Mouse (Mus musculus): Measurements from ENCODE around the gene Nav2. TPM values are rescaled to one million over a fixed set of nuclear protein-coding genes. Genes with fewer than 3 reads are reported as not detected.

The Nav2 gene
- total and polyA plus RNA-seq, 2 experiments from 2014 or later, result 16.3 to 44.0 TPM

DNA sequence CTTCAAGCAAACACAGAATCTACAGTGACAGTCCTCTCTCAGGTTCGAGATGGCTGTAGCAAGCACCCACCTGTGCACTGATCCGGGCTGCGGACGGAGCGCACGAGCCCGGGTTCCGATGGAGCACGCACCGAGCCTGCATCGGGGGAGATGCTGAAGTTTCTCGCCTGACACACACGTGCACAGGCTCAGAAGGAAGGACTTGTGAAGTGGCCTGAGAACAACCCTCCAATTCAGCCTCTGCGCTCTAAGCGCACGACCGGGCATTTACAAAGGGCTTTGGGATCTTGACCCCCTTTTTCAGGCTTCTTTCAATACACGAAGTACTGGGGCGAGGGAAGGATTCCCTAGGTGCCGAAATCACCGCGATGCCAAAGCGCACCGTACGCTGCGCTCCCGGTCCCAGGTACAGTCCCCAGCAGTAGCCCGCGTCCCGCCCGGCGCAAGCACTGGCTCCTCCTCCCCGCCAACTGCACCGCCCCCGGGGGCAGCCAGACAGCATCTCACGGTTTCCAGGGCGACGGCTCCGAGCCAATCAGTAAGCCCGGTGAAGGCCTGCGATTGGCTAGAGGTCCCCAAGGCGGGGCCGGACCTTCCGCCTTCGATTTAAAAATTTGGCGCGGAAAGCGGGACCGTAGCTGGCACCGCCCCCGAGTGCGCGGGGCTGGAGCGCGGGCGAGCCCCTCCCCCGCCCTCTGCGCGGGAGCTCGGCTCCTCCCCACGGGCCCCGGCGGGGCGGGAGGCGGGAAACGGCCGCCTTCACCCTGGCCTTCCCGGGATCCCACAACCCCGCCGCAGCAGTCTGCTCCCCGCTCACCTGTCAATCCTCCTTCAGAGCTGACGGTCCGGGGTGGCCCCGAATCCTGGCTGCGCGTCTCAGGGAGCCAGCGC lies 27.7 kb upstream of the Nav2 start:
- peak overlapping the region; percentile 100 for H3K4me2 ChIP-seq (ENCODE audit: low read depth)
- no peaks in the 10 kb centered on the region for H3K36me3 ChIP-seq (ENCODE audit: insufficient read depth)
- peak overlapping the region; percentile 44 for H3K9ac ChIP-seq
- ATAC-seq (peak; percentile 98), DNase-seq (peak; percentile 97)
- 1% methylated on average over 69 of the region's 77 CpGs for WGBS
- H3K4me3 ChIP-seq (ENCODE audit: low read depth, low read length), result peak overlapping the region; percentile 68
- peaks cover 11% of the 10 kb centered on the region for H3K27me3 ChIP-seq (ENCODE audit: insufficient read depth, low read length)
- no peak for TF ChIP-seq CTCF (IDR thresholded peaks at IDR 0.05; ENCODE audit: low read depth)
- no peaks in the 10 kb centered on the region for H3K9me3 ChIP-seq (ENCODE audit: low read length)
- H3K4me1 ChIP-seq (ENCODE audit: insufficient read depth), result no peaks in the 10 kb centered on the region
- no peak overlapping the region for H3K27ac ChIP-seq (ENCODE audit: low read depth, low read length)

DNA sequence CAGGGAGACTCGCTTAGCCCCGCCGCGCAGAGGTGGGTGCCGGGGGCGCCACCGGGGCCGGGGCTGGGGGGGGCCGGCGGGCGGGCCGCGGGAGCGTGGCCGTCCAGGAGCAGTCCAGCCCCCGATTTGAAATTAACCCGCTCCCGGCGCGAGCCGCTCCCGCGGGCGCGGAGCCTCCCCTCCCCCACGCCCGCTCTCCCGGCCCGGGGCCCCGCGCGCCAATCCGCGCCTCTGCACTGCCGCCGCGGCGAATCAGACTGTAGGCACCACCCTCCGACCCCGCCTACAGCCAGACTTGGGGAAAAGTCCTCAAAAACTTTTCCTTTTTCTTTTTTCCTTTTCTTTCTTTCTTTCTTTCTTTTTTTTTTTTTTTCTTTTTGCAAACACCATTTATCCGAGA lies 27.0 kb upstream of the Nav2 start, which contains the start of gene E2f8:
E2f8 (minus strand) TSS at position 111 of the 400 bp plus-strand sequence.
- no peak within 1 kb of the TSS for H3K27ac ChIP-seq (ENCODE audit: low read depth, low read length)
- peak; percentile 82 for ATAC-seq
- H3K36me3 ChIP-seq (ENCODE audit: insufficient read depth), result no peaks in the 10 kb centered on the region
- H3K27me3 ChIP-seq (ENCODE audit: insufficient read depth, low read length), result peaks cover 11% of the 10 kb centered on the region
- peak within 1 kb of the TSS; percentile 44 for H3K9ac ChIP-seq
- no peak for TF ChIP-seq CTCF (IDR thresholded peaks at IDR 0.05; ENCODE audit: low read depth)
- H3K4me2 ChIP-seq (ENCODE audit: low read depth), result peak within 1 kb of the TSS; percentile 100
- H3K4me3 ChIP-seq (ENCODE audit: low read depth, low read length), result peak within 1 kb of the TSS; percentile 68
- DNase-seq, result peak; percentile 67
- no peaks in the 10 kb centered on the region for H3K9me3 ChIP-seq (ENCODE audit: low read length)
- H3K4me1 ChIP-seq (ENCODE audit: insufficient read depth), result no peaks in the 10 kb centered on the region
- WGBS, result under 1% methylated on average over 35 of the region's 41 CpGs

GRCm38 (mm10) chr7:48881971-48882609 lies 26.4 kb upstream of the Nav2 start:
- H3K36me3 ChIP-seq (ENCODE audit: insufficient read depth), result no peaks in the 10 kb centered on the region

GRCm38 (mm10) chr7:48883525-48884265 lies 24.8 kb upstream of the Nav2 start:
- ATAC-seq, result no peak
- no peak for TF ChIP-seq CTCF (IDR thresholded peaks at IDR 0.05; ENCODE audit: low read depth)
- no peaks in the 10 kb centered on the region for H3K4me1 ChIP-seq (ENCODE audit: insufficient read depth)

More at GRCm38 (mm10) chr7:48881971-48882609, 26.4 kb upstream of the Nav2 start:
- Histone ChIP-seq H3K4me3 (ENCODE audit: low read depth, low read length) (peak overlapping the region; percentile 68), H3K9me3 (ENCODE audit: low read length) (no peaks in the 10 kb centered on the region), H3K9ac (no peak overlapping the region), H3K27me3 (ENCODE audit: insufficient read depth, low read length) (peaks cover 11% of the 10 kb centered on the region), H3K27ac (ENCODE audit: low read depth, low read length) (no peak overlapping the region), H3K4me2 (ENCODE audit: low read depth) (peak overlapping the region; percentile 100), H3K4me1 (ENCODE audit: insufficient read depth) (no peaks in the 10 kb centered on the region)
- TF ChIP-seq CTCF (IDR thresholded peaks at IDR 0.05; ENCODE audit: low read depth), result no peak
- no peak for DNase-seq
- 4% methylated on average over 28 of the region's 28 CpGs for WGBS
- no peak for ATAC-seq

DNA sequence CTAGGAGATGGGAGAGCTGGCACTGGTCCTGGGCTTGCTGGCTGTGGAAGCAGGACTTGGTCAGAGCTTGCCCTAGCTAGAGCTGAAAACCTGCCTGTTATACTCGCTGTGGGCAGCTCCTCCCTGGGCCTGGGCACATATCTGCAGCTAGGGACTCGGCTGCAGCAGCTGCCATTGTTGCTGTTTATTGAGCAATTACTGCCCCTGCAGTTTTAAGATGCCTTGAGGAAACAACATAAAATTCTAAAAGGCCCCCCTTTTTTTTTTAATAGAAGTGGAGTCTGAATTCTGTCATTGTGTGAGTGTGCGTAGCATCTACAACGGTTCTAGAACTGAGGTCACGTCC lies 24.3 kb upstream of the Nav2 start:
- H3K36me3 ChIP-seq (ENCODE audit: insufficient read depth), result no peaks in the 10 kb centered on the region
- no peaks in the 10 kb centered on the region for H3K4me1 ChIP-seq (ENCODE audit: insufficient read depth)
- 70% methylated on average over 5 of the region's 5 CpGs for WGBS
- ATAC-seq (no peak), DNase-seq (no peak)
- no peak overlapping the region for H3K4me3 ChIP-seq (ENCODE audit: low read depth, low read length)
- H3K4me2 ChIP-seq (ENCODE audit: low read depth), result no peak overlapping the region
- H3K27ac ChIP-seq (ENCODE audit: low read depth, low read length), result no peak overlapping the region
- H3K9ac ChIP-seq, result no peak overlapping the region
- no peaks in the 10 kb centered on the region for H3K9me3 ChIP-seq (ENCODE audit: low read length)
- no peak for TF ChIP-seq CTCF (IDR thresholded peaks at IDR 0.05; ENCODE audit: low read depth)
- peaks cover 11% of the 10 kb centered on the region for H3K27me3 ChIP-seq (ENCODE audit: insufficient read depth, low read length)

More at GRCm38 (mm10) chr7:48883525-48884265, 24.8 kb upstream of the Nav2 start:
- no peak for DNase-seq
- Histone ChIP-seq H3K27me3 (ENCODE audit: insufficient read depth, low read length) (peaks cover 11% of the 10 kb centered on the region), H3K4me2 (ENCODE audit: low read depth) (no peak overlapping the region), H3K9ac (no peak overlapping the region), H3K27ac (ENCODE audit: low read depth, low read length) (no peak overlapping the region), H3K4me3 (ENCODE audit: low read depth, low read length) (no peak overlapping the region), H3K9me3 (ENCODE audit: low read length) (no peaks in the 10 kb centered on the region), H3K36me3 (ENCODE audit: insufficient read depth) (no peaks in the 10 kb centered on the region)
- 85% methylated on average over 4 of the region's 4 CpGs for WGBS

DNA sequence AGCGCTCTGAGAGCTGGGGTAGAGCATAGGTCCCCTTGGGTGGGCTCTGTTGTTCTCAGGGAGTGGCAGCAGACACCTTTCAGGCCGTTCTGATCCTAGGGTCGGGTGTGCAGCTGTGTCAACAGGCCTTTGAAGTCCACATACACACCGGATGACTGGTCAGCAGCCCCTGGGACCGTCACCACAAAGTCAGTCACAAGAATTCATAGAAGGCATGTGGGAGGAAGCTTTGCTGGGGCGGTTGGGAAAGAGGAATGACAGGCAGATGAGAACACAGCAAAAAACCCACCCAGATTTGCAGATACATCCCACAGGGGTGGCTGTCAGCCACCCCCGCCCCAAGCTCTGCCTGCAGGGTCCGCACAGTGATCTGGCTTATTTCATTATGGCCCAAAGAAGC lies 20.5 kb upstream of the Nav2 start:
- Histone ChIP-seq H3K9me3 (ENCODE audit: low read length) (no peaks in the 10 kb centered on the region), H3K4me3 (ENCODE audit: low read depth, low read length) (no peak overlapping the region), H3K4me2 (ENCODE audit: low read depth) (no peak overlapping the region), H3K4me1 (ENCODE audit: insufficient read depth) (no peaks in the 10 kb centered on the region), H3K27me3 (ENCODE audit: insufficient read depth, low read length) (peaks cover 4% of the 10 kb centered on the region), H3K36me3 (ENCODE audit: insufficient read depth) (no peaks in the 10 kb centered on the region), H3K27ac (ENCODE audit: low read depth, low read length) (no peak overlapping the region), H3K9ac (no peak overlapping the region)
- no peak for DNase-seq
- no peak for ATAC-seq
- WGBS, result 54% methylated on average over 8 of the region's 8 CpGs
- TF ChIP-seq CTCF (IDR thresholded peaks at IDR 0.05; ENCODE audit: low read depth), result no peak
